Mouse (Mus musculus): ENCODE measurements around the gene Cfap126. TPM values are rescaled to one million over a fixed set of nuclear protein-coding genes. Genes with fewer than 3 reads are reported as not detected.
"Not testable (repeated sequence)": the region's sequence is repeated elsewhere in the genome, so short reads cannot be mapped to it uniquely, and the experiment has no call there.

The Cfap126 gene
- polyA plus RNA-seq, 1 experiment from 2014 or later: 5.0 TPM

DNA sequence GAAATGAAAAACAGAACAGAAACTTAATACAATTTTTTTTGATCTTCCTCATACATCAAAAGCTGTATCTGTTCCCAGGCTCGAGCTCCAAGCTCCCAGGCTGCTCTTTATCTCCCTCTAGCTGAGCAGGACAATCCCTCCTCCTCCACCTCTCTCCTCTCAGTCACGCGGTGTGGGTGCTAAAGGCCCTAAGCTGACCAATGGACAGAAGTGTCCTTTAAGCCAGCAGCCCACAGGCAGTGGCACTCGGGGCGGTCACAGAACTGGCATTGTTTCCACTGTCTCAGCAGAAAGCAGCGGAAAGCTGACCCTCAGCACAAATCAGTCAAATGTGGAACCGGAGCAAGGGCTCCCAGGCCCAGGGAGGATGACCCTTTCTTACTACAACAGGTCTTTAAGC lies 15.5 kb downstream of the Cfap126 start:
- peaks cover 33% of the 10 kb centered on the region for H3K36me3 ChIP-seq (ENCODE audit: control insufficient read depth, insufficient read depth, low read length)

DNA sequence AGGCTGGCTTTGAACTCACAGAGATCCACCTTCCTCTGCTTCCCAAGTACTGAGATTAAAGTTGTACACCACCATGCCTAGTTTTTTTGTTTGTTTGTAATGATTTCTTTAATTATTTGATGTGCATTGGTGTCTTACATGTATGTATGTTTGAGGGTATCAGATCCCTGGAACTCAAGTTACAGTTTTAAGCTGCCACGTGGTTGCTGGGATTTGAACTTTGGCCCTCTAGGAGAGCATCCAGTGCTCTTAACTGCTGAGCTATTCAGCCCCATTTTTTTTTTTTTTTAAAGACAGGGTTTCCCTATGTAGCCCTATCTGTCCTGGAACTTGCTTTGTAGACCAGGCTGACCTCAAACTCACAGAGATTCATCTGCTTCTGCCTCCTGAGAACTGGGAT lies 17.3 kb downstream of the Cfap126 start:
- no peaks in the 10 kb centered on the region for H3K9me3 ChIP-seq (ENCODE audit: control insufficient read depth, low read length)
- H3K4me3 ChIP-seq (ENCODE audit: low read depth, low read length): no peak overlapping the region
- no peaks in the 10 kb centered on the region for H3K27me3 ChIP-seq (ENCODE audit: control insufficient read depth, insufficient read depth, low read length)
- no peak overlapping the region for H3K27ac ChIP-seq (ENCODE audit: low read depth, low read length)
- ATAC-seq (ENCODE audit: low read depth): no peak
- 100% methylated on average over 1 of the region's 1 CpGs for WGBS
- H3K4me1 ChIP-seq (ENCODE audit: control insufficient read depth, insufficient read depth, low read length): no peaks in the 10 kb centered on the region
- H3K9ac ChIP-seq (replicated peaks; ENCODE audit: low read depth, low read length): no peak overlapping the region
- H3K4me2 ChIP-seq (ENCODE audit: low read depth, low read length): no peak overlapping the region
- peaks cover 43% of the 10 kb centered on the region for H3K36me3 ChIP-seq (ENCODE audit: control insufficient read depth, insufficient read depth, low read length)

More for the DNA sequence above, 15.5 kb downstream of the Cfap126 start:
- Histone ChIP-seq H3K4me2 (ENCODE audit: low read depth, low read length) (no peak overlapping the region), H3K27me3 (ENCODE audit: control insufficient read depth, insufficient read depth, low read length) (no peaks in the 10 kb centered on the region), H3K27ac (ENCODE audit: low read depth, low read length) (no peak overlapping the region), H3K4me1 (ENCODE audit: control insufficient read depth, insufficient read depth, low read length) (no peaks in the 10 kb centered on the region), H3K9me3 (ENCODE audit: control insufficient read depth, low read length) (no peaks in the 10 kb centered on the region), H3K9ac (replicated peaks; ENCODE audit: low read depth, low read length) (no peak overlapping the region), H3K4me3 (ENCODE audit: low read depth, low read length) (no peak overlapping the region)
- ATAC-seq (ENCODE audit: low read depth): peak; percentile 44; the same call in 1 of the 2 replicates
- 59% methylated on average over 7 of the region's 7 CpGs for WGBS

DNA sequence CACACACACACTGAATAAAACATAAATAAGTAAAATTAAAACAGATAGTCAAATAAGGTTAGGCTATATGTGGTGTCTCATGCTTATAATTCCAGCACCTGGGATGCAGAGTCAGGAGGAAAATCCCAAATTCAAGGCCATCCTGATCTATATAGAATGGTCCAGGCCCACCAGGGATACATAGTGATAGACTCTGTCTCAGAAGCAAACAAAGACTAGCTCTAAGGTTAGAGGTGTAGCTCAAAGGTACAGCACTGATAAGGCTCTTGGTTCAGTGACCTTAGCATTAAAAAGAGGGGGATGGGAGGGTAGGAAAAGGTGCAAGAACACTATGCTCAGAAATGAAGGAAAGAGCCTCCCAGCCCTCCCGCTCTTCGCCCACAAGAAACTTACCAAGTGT lies 21.9 kb downstream of the Cfap126 start:
- ATAC-seq (ENCODE audit: low read depth): no peak
- Histone ChIP-seq H3K27ac (ENCODE audit: low read depth, low read length) (no peak overlapping the region), H3K4me3 (ENCODE audit: low read depth, low read length) (no peak overlapping the region), H3K9ac (replicated peaks; ENCODE audit: low read depth, low read length) (no peak overlapping the region), H3K36me3 (ENCODE audit: control insufficient read depth, insufficient read depth, low read length) (peaks cover 42% of the 10 kb centered on the region), H3K9me3 (ENCODE audit: control insufficient read depth, low read length) (no peaks in the 10 kb centered on the region), H3K27me3 (ENCODE audit: control insufficient read depth, insufficient read depth, low read length) (no peaks in the 10 kb centered on the region), H3K4me2 (ENCODE audit: low read depth, low read length) (no peak overlapping the region), H3K4me1 (ENCODE audit: control insufficient read depth, insufficient read depth, low read length) (no peaks in the 10 kb centered on the region)
- WGBS: 98% methylated on average over 2 of the region's 2 CpGs

DNA sequence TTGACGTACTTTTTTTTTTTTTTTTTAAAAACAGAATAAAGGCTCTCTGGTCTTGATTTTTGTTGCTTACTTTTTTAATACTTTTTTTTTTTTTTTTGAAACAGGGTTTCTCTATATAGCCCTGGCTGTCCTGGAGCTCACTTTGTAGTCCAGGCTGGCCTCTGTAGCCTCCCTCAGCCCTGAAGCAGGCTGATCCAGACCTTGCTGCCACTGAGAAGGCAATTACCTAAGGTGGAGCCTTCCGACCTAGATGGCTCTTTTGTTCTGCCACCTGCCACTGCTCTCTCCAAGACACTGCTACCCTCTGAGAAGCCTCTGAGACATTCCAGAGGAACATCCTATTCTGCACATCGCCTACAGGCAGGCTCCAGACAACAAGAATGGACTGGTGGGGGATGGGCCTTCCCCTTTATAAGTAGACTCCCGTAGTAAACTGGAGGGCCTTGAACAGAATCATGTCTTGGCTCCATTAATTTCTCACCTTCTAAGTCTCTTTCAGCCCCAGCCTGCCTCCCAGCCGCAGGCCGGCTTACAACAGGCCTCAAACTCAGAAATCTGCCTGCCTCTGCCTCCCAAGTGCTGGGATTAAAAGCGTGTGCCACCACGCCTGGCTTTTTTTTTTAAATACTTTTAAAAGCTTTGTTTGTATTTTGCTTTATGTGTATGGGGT lies 23.9 kb downstream of the Cfap126 start:
- H3K36me3 ChIP-seq (ENCODE audit: control insufficient read depth, insufficient read depth, low read length): peaks cover 54% of the 10 kb centered on the region
- 76% methylated on average over 8 of the region's 8 CpGs for WGBS
- H3K4me1 ChIP-seq (ENCODE audit: control insufficient read depth, insufficient read depth, low read length); H3K27me3 ChIP-seq (ENCODE audit: control insufficient read depth, insufficient read depth, low read length); ATAC-seq (ENCODE audit: low read depth); H3K4me3 ChIP-seq (ENCODE audit: low read depth, low read length); H3K27ac ChIP-seq (ENCODE audit: low read depth, low read length); H3K9ac ChIP-seq (replicated peaks; ENCODE audit: low read depth, low read length); H3K9me3 ChIP-seq (ENCODE audit: control insufficient read depth, low read length); H3K4me2 ChIP-seq (ENCODE audit: low read depth, low read length): not testable (repeated sequence)

DNA sequence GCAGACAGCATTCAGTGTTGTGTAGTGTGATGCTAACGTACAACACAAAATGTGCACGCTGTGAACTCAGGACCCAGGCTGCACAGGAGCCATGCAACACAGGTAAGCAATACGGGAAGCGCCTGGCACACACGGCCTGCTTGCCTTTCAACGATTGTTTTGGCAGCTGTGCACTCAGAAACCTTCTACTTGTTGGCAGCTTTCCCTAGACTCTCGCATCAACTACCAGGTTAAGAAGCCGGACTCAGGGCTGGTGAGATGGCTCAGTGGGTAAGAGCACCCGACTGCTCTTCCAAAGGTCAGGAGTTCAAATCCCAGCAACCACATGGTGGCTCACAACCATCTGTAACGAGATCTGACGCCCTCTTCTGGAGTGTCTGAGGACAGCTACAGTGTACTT lies 29.3 kb downstream of the Cfap126 start:
- not testable (repeated sequence) for H3K9me3 ChIP-seq (ENCODE audit: control insufficient read depth, low read length); H3K27ac ChIP-seq (ENCODE audit: low read depth, low read length); H3K9ac ChIP-seq (replicated peaks; ENCODE audit: low read depth, low read length); H3K4me1 ChIP-seq (ENCODE audit: control insufficient read depth, insufficient read depth, low read length); ATAC-seq (ENCODE audit: low read depth); H3K27me3 ChIP-seq (ENCODE audit: control insufficient read depth, insufficient read depth, low read length); H3K4me2 ChIP-seq (ENCODE audit: low read depth, low read length); H3K4me3 ChIP-seq (ENCODE audit: low read depth, low read length)
- peaks cover 28% of the 10 kb centered on the region for H3K36me3 ChIP-seq (ENCODE audit: control insufficient read depth, insufficient read depth, low read length)
- 88% methylated on average over 9 of the region's 11 CpGs for WGBS

DNA sequence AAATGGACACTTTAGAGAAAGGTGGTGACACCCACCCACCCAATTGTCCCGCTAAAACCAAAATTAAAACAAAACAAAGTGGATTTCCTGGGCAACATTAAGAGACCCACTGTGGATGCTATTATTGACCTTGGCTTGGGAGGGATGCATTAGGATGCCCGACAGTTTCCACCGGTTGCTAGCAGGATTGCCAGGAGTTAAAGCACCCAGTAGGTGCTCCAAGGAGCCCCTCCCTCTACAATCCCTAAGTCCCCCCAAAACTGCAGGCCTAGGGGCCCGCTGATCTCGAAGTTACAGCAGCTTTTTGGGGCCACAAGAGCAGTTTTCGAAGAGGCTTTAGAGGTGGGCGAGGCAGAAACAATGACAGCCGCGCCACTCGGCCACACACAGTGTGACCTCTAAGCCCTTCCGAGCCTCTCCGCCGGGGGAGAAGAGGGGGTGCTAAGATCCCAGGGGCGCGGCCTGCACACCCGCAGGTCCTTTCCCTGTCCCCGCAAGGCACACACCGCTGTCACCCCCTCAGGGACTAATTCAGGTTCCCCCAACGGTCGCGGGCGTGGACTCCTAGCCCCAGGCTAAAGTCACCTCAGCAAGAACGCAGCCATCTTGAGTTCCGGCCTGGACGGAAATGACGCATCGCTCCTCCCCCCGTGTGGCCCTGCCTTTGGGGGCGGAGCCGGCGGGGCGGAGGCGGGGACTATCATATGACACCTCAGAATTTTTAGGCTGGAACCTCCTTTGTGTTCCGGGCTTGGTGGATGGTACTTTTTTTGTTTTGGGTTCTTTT lies 36.4 kb downstream of the Cfap126 start, which contains the start of the genes Sdhc and Mpz:
Sdhc (minus strand) TSS at position 630 of the 787 bp plus-strand sequence.
Mpz (plus strand) TSS at position 738 of the 787 bp plus-strand sequence.
- Histone ChIP-seq H3K36me3 (ENCODE audit: control insufficient read depth, insufficient read depth, low read length) (no peaks in the 10 kb centered on the region), H3K9me3 (ENCODE audit: control insufficient read depth, low read length) (no peaks in the 10 kb centered on the region), H3K27me3 (ENCODE audit: control insufficient read depth, insufficient read depth, low read length) (no peaks in the 10 kb centered on the region), H3K4me1 (ENCODE audit: control insufficient read depth, insufficient read depth, low read length) (peaks cover 16% of the 10 kb centered on the region), H3K4me2 (ENCODE audit: low read depth, low read length) (peak within 1 kb of the TSS; percentile 90), H3K27ac (ENCODE audit: low read depth, low read length) (peak within 1 kb of the TSS; percentile 82), H3K9ac (replicated peaks; ENCODE audit: low read depth, low read length) (peak within 1 kb of the TSS; percentile 86), H3K4me3 (ENCODE audit: low read depth, low read length) (peak within 1 kb of the TSS; percentile 77)
- peak; percentile 97 for ATAC-seq (ENCODE audit: low read depth)
- 1% methylated on average over 33 of the region's 34 CpGs for WGBS

DNA sequence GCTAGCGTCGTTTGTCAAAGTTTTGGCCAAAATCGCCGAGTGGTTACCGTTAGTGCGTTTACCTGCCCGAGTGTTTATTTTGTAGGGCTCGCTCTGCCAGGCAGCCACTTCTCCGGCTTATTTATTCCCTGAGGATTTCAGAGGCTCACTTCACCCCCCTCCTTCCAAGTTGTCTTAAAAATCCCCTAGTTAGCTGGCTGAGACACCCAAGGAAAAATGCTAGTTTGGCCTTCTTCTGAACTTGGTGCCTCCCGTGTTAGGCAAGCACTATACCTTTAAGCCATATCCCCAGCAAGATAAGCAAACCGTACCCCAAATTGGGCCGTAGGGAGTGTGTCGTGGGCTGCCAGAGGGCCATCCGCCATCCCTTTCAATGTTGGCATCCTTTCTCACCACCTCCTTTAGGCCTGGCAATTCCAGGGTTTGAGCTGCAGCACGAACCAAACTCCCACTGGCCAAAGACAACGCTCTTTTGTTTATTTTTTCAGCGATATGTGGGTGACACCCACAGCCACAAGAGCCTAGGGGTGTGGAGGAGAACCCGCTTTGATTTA lies 37.2 kb downstream of the Cfap126 start:
- ATAC-seq (ENCODE audit: low read depth): peak; percentile 45; the same call in 1 of the 2 replicates
- peak overlapping the region; percentile 86 for H3K9ac ChIP-seq (replicated peaks; ENCODE audit: low read depth, low read length)
- H3K27ac ChIP-seq (ENCODE audit: low read depth, low read length): peak overlapping the region; percentile 82
- H3K36me3 ChIP-seq (ENCODE audit: control insufficient read depth, insufficient read depth, low read length): no peaks in the 10 kb centered on the region
- H3K27me3 ChIP-seq (ENCODE audit: control insufficient read depth, insufficient read depth, low read length): no peaks in the 10 kb centered on the region
- H3K4me1 ChIP-seq (ENCODE audit: control insufficient read depth, insufficient read depth, low read length): peaks cover 16% of the 10 kb centered on the region
- H3K4me2 ChIP-seq (ENCODE audit: low read depth, low read length): peak overlapping the region; percentile 90
- H3K4me3 ChIP-seq (ENCODE audit: low read depth, low read length): peak overlapping the region; percentile 77
- no peaks in the 10 kb centered on the region for H3K9me3 ChIP-seq (ENCODE audit: control insufficient read depth, low read length)
- WGBS: 5% methylated on average over 18 of the region's 18 CpGs

DNA sequence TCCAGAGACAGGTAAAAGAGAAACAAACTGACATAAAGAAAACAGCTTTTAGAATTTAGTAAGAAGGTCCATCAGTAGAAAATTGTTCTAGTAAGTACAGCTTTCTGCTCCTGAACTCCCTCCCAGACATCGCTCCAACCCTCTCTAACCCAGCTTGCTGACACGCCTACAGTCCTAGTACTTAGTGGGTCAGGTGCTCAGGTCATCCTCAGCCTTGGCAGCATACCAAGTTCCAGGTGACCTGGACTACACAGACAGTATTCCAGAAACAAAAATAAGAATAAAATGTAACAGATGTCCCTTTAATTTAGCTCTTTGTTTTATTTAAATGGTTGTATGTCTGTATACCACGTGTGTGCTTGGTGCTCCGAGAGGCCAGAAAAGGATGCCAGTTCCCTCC lies 38.2 kb downstream of the Cfap126 start:
- Histone ChIP-seq H3K9me3 (ENCODE audit: control insufficient read depth, low read length) (no peaks in the 10 kb centered on the region), H3K4me1 (ENCODE audit: control insufficient read depth, insufficient read depth, low read length) (peaks cover 16% of the 10 kb centered on the region), H3K27ac (ENCODE audit: low read depth, low read length) (no peak overlapping the region), H3K4me3 (ENCODE audit: low read depth, low read length) (no peak overlapping the region), H3K36me3 (ENCODE audit: control insufficient read depth, insufficient read depth, low read length) (no peaks in the 10 kb centered on the region), H3K27me3 (ENCODE audit: control insufficient read depth, insufficient read depth, low read length) (no peaks in the 10 kb centered on the region), H3K9ac (replicated peaks; ENCODE audit: low read depth, low read length) (no peak overlapping the region), H3K4me2 (ENCODE audit: low read depth, low read length) (no peak overlapping the region)
- 80% methylated on average over 4 of the region's 4 CpGs for WGBS
- no peak for ATAC-seq (ENCODE audit: low read depth)

DNA sequence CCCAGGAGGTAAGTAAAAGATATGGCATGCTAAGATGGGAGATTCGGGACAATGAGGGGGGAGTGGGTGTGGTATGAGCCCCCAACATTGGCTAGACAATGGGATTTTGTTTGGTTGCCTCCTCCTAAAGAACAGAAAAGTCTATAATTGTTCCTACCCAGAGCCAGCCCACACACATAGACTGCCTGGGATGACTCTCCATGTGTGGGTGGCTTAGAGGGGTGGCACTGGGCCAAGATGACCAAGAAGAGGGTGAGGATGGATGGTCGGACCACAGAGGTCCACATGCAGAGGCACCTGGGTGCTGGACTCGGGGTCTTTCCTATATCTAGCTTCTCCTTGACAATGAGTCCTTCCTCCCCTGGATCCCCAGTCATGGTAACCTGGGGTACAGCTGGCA lies 42.9 kb downstream of the Cfap126 start:
- Histone ChIP-seq H3K9ac (replicated peaks; ENCODE audit: low read depth, low read length) (no peak overlapping the region), H3K36me3 (ENCODE audit: control insufficient read depth, insufficient read depth, low read length) (no peaks in the 10 kb centered on the region), H3K4me1 (ENCODE audit: control insufficient read depth, insufficient read depth, low read length) (no peaks in the 10 kb centered on the region; the same call in 1 of the 2 replicates), H3K27ac (ENCODE audit: low read depth, low read length) (no peak overlapping the region), H3K27me3 (ENCODE audit: control insufficient read depth, insufficient read depth, low read length) (peaks cover 4% of the 10 kb centered on the region), H3K9me3 (ENCODE audit: control insufficient read depth, low read length) (no peaks in the 10 kb centered on the region), H3K4me2 (ENCODE audit: low read depth, low read length) (no peak overlapping the region), H3K4me3 (ENCODE audit: low read depth, low read length) (no peak overlapping the region)
- no peak for ATAC-seq (ENCODE audit: low read depth)
- WGBS: 58% methylated on average over 3 of the region's 3 CpGs
